Mouse (Mus musculus) forebrain, embryonic 14.5 days (tissue): ENCODE results near the gene Galr3. TPM values are rescaled to one million over a fixed set of nuclear protein-coding genes. Genes with fewer than 3 reads are reported as not detected.
A peak's percentile ranks its signal among the peaks of the same experiment; 100 is the strongest.

Source experiments
- ATAC-seq: fragments of 200-750 bp; cut with Nextera tagmentation; 2 replicates; pipeline ENCODE4 v1.8.0; 2017; ENCODE audit warnings: mild to moderate bottlenecking, moderate library complexity
- DNase-seq: peaks from one replicate; pipeline ENCODE4 v3.0.0-alpha.2; 2015; ENCODE audit warnings: low spot score
- H3K27ac ChIP-seq: fragments of 300-500 bp; sonication (generic); 2 replicates; pipeline ENCODE4 v1.5.1; 2014; ENCODE audit warnings: low read depth, mild to moderate bottlenecking, control low read depth, low read length, moderate library complexity
- H3K27me3 ChIP-seq: fragments of 300-500 bp; sonication (generic); replicated peaks from 2 replicates; pipeline ENCODE4 v1.6.1; 2014; ENCODE audit warnings: low read length, control low read depth, mixed read lengths; ENCODE audit not compliant: control insufficient read depth, insufficient read depth
- H3K36me3 ChIP-seq: fragments of 300-500 bp; sonication (generic); 2 replicates; pipeline ENCODE4 v1.6.1; 2014; ENCODE audit warnings: low read length, control low read depth; ENCODE audit not compliant: control insufficient read depth, insufficient read depth
- H3K4me1 ChIP-seq: fragments of 300-500 bp; sonication (generic); 2 replicates; pipeline ENCODE4 v1.6.1; 2014; ENCODE audit warnings: antibody characterized with exemption, low read length, control low read depth; ENCODE audit not compliant: control insufficient read depth, insufficient read depth
- H3K4me2 ChIP-seq: fragments of 300-500 bp; sonication (generic); 2 replicates; pipeline ENCODE4 v1.6.1; 2014; ENCODE audit warnings: mild to moderate bottlenecking, control low read depth, low read length
- H3K4me3 ChIP-seq: fragments of 300-500 bp; sonication (generic); 2 replicates; pipeline ENCODE4 v1.5.1; 2014; ENCODE audit warnings: low read depth, low read length, control low read depth
- H3K9ac ChIP-seq: fragments of 300-500 bp; sonication (generic); 2 replicates; pipeline ENCODE4 v1.6.1; 2014; ENCODE audit warnings: mild to moderate bottlenecking, low read length, control low read depth, moderate library complexity
- H3K9me3 ChIP-seq: fragments of 300-500 bp; sonication (generic); replicated peaks from 2 replicates; pipeline ENCODE4 v1.6.1; 2016; ENCODE audit warnings: low read length, control low read depth, mixed read lengths; ENCODE audit not compliant: control insufficient read depth
- WGBS: fragments of 180-500 bp; shearing (Covaris S2); extraction: QIAGEN DNeasy Blood & Tissue Kit; methylation state at CpG from one replicate; pipeline ENCODE4 v1.1.7; 2014; 5-methylcytosine and 5-hydroxymethylcytosine counted together
- polyA plus RNA-seq: library from polyadenylated mRNA; unstranded; fragments of >200 nt; fragmentation: Nextera tagmentation; extraction: Ambion mirVana; gene quantifications from 2 replicates; pipeline ENCODE4 v1.2.1, GENCODE M21; 2014

Gene Galr3
- polyA plus RNA-seq, 1 experiment from 2014 or later: not detected

- H3K9me3 ChIP-seq: no peaks in the 10 kb centered on the region
- H3K27ac ChIP-seq: no peak overlapping the region
- H3K4me2 ChIP-seq: peak overlapping the region; percentile 80
- ATAC-seq (peak; percentile 54), DNase-seq (peak; percentile 45)
- under 1% methylated on average over 99 of the region's 105 CpGs for WGBS
- H3K36me3 ChIP-seq: no peaks in the 10 kb centered on the region
- peak overlapping the region; percentile 54 for H3K9ac ChIP-seq
- peaks cover 3% of the 10 kb centered on the region; the same call in 1 of the 2 replicates for H3K4me1 ChIP-seq
- peak overlapping the region; percentile 44 for H3K4me3 ChIP-seq
- H3K27me3 ChIP-seq: peaks cover 34% of the 10 kb centered on the region
Measured at GRCm38 (mm10) chr15:79042721-79043491, 1.2 kb downstream of the Galr3 start.

DNA sequence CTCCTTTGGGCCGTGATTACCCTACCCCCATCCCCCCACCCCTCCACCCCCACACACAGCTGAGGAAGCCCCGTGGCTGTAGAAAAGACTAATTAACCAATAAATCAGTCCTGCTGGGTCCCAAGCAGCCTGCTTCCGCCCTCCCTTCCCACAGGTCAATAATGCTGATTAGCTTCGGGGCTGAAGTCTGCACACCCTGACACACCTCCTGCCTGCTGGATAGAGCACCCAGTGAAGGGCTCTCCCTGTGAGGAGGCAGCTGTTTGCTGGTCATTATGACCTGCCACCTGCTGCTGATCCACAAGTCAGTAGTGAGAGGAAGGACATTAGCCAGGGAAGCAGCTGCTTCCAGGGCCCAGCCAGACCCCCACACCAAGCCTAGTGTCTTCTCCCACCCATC is 3.2 kb downstream of the Galr3 start:
- ATAC-seq: no peak
- DNase-seq: no peak
- no peak overlapping the region for H3K4me2 ChIP-seq
- H3K9me3 ChIP-seq: no peaks in the 10 kb centered on the region
- 4% methylated on average over 4 of the region's 4 CpGs for WGBS
- H3K4me3 ChIP-seq: no peak overlapping the region
- no peaks in the 10 kb centered on the region for H3K36me3 ChIP-seq
- H3K4me1 ChIP-seq: peaks cover 3% of the 10 kb centered on the region; the same call in 1 of the 2 replicates
- H3K27me3 ChIP-seq: peaks cover 34% of the 10 kb centered on the region
- no peak overlapping the region for H3K9ac ChIP-seq
- H3K27ac ChIP-seq: no peak overlapping the region

DNA sequence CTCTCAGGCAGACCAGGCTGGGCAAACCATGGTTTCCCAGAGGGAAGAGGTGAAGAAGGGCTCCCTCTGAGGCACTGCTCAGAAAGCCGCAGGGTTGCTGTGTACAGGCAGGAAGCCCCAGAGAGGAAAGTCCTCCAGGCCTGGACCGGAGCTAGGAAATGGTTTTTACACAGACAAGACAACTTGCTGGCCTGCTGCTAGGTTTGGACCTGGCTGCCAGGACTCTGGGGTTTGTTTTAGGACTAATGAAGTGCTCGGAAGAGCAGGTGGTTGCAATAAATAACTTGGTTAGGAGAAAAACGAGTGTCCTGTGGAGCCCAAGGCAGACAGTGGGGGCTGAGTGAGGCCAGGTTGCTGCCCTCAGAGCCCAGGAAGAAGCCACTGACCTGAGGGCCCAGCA is 6.5 kb downstream of the Galr3 start:
- Histone ChIP-seq H3K27me3 (peaks cover 7% of the 10 kb centered on the region), H3K4me3 (no peak overlapping the region), H3K9me3 (no peaks in the 10 kb centered on the region), H3K4me1 (peaks cover 2% of the 10 kb centered on the region; the same call in 1 of the 2 replicates), H3K27ac (no peak overlapping the region), H3K4me2 (no peak overlapping the region), H3K9ac (no peak overlapping the region), H3K36me3 (peaks cover 10% of the 10 kb centered on the region)
- no peak for DNase-seq
- WGBS: 71% methylated on average over 4 of the region's 4 CpGs
- no peak for ATAC-seq

DNA sequence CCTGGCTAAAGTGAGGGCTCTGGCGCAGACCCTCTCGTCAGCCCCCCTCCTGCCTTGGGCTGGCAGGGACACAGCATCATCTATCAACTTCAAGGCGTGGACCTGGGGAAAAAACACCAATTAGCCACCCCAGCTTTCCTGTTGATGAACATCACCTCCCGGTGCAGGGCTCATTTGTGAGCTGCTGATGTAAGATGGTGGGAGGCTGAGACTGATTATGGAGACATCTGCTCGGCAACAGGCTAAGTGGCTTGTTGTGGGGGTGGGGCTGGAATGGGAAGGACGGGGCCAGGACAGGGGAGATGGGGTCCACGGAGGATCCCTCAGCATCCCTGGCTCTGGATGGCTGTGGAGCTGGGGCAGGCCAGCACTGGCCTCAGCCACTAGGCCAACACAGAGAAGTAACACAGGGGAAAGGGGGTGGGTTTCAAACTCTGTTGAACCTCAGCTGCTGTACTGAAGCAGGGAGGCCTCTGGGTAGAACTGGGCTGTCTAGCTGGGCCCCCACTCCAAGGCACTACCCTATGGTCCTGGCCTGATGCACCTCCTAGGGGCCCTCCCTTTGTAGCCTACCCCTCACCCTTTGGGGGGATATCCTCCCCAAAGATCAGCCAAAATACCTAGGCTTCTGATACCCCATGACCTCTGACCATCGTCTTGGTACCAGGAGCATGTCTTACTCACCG is 8.6 kb downstream of the Galr3 start:
- ATAC-seq (no peak), DNase-seq (no peak)
- no peak overlapping the region for H3K4me3 ChIP-seq
- no peak overlapping the region for H3K4me2 ChIP-seq
- no peaks in the 10 kb centered on the region for H3K9me3 ChIP-seq
- no peaks in the 10 kb centered on the region for H3K27me3 ChIP-seq
- no peak overlapping the region for H3K9ac ChIP-seq
- peaks cover 31% of the 10 kb centered on the region for H3K36me3 ChIP-seq
- WGBS: 52% methylated on average over 9 of the region's 9 CpGs
- H3K27ac ChIP-seq: no peak overlapping the region
- H3K4me1 ChIP-seq: 0 out of 2 replicates have a peak, but pooled peaks cover 2% of the 10 kb centered on the region

- Histone ChIP-seq H3K36me3 (peaks cover 38% of the 10 kb centered on the region), H3K27me3 (no peaks in the 10 kb centered on the region), H3K27ac (no peak overlapping the region), H3K4me2 (no peak overlapping the region), H3K9me3 (no peaks in the 10 kb centered on the region), H3K9ac (no peak overlapping the region), H3K4me1 (0 out of 2 replicates have a peak, but pooled peaks cover 2% of the 10 kb centered on the region), H3K4me3 (no peak overlapping the region)
- DNase-seq: no peak
- no peak for ATAC-seq
- 86% methylated on average over 2 of the region's 2 CpGs for WGBS
Measured at GRCm38 (mm10) chr15:79050964-79051363, 9.3 kb downstream of the Galr3 start.

GRCm38 (mm10) chr15:79051461-79052360 is 10.0 kb downstream of the Galr3 start:
- Histone ChIP-seq H3K36me3 (peaks cover 45% of the 10 kb centered on the region), H3K27ac (no peak overlapping the region), H3K4me2 (no peak overlapping the region), H3K9ac (no peak overlapping the region), H3K27me3 (no peaks in the 10 kb centered on the region), H3K4me1 (0 out of 2 replicates have a peak, but pooled peaks cover 2% of the 10 kb centered on the region), H3K4me3 (no peak overlapping the region), H3K9me3 (no peaks in the 10 kb centered on the region)
- DNase-seq: no peak
- WGBS: 83% methylated on average over 13 of the region's 13 CpGs
- no peak for ATAC-seq

GRCm38 (mm10) chr15:79052366-79052765 is 10.7 kb downstream of the Galr3 start:
- Histone ChIP-seq H3K4me1 (0 out of 2 replicates have a peak, but pooled peaks cover 2% of the 10 kb centered on the region), H3K9me3 (no peaks in the 10 kb centered on the region), H3K4me3 (no peak overlapping the region), H3K27ac (no peak overlapping the region), H3K36me3 (peaks cover 52% of the 10 kb centered on the region), H3K27me3 (no peaks in the 10 kb centered on the region), H3K4me2 (no peak overlapping the region), H3K9ac (no peak overlapping the region)
- no peak for ATAC-seq
- 91% methylated on average over 2 of the region's 2 CpGs for WGBS
- DNase-seq: no peak

GRCm38 (mm10) chr15:79056601-79057000 is 14.9 kb downstream of the Galr3 start:
- 94% methylated on average over 7 of the region's 7 CpGs for WGBS
- Histone ChIP-seq H3K9ac (no peak overlapping the region), H3K4me1 (no peaks in the 10 kb centered on the region; the same call in 1 of the 2 replicates), H3K9me3 (no peaks in the 10 kb centered on the region), H3K27me3 (no peaks in the 10 kb centered on the region), H3K4me2 (no peak overlapping the region), H3K36me3 (peaks cover 89% of the 10 kb centered on the region), H3K4me3 (no peak overlapping the region), H3K27ac (no peak overlapping the region)
- DNase-seq (no peak), ATAC-seq (no peak)
